Mouse (Mus musculus) intestine, postnatal 0 days (tissue): Measurements from ENCODE around the gene Polr1d. TPM values are rescaled to one million over a fixed set of nuclear protein-coding genes. Genes with fewer than 3 reads are reported as not detected.

ENCODE experiments used
- ATAC-seq: fragments of 200-750 bp; cut with Nextera tagmentation; 2 replicates; pipeline ENCODE4 v1.8.0; 2017; ENCODE audit warnings: mild to moderate bottlenecking, moderate TSS enrichment, moderate library complexity
- H3K27ac ChIP-seq: fragments of 300-500 bp; sonication (generic); 2 replicates; pipeline ENCODE4 v1.5.1; 2014; ENCODE audit warnings: mild to moderate bottlenecking, low read depth, low read length, moderate library complexity
- H3K27me3 ChIP-seq: fragments of 300-500 bp; sonication (generic); replicated peaks from 2 replicates; pipeline ENCODE4 v1.6.1; 2014; ENCODE audit warnings: low read length, mixed read lengths; ENCODE audit not compliant: control insufficient read depth, insufficient read depth
- H3K36me3 ChIP-seq: fragments of 300-500 bp; sonication (generic); 2 replicates; pipeline ENCODE4 v1.6.1; 2014; ENCODE audit warnings: mild to moderate bottlenecking, moderate library complexity; ENCODE audit not compliant: control insufficient read depth, insufficient read depth
- H3K4me1 ChIP-seq: fragments of 300-500 bp; sonication (generic); replicated peaks from 2 replicates; pipeline ENCODE4 v1.6.1; 2014; ENCODE audit warnings: antibody characterized with exemption, low read length, mixed read lengths; ENCODE audit not compliant: control insufficient read depth, insufficient read depth
- H3K4me2 ChIP-seq: fragments of 300-500 bp; sonication (generic); replicated peaks from 2 replicates; pipeline ENCODE4 v1.6.1; 2014; ENCODE audit warnings: low read depth, mild to moderate bottlenecking, moderate library complexity
- H3K4me3 ChIP-seq: fragments of 300-500 bp; sonication (generic); 2 replicates; pipeline ENCODE4 v1.5.1; 2014; ENCODE audit warnings: low read depth, low read length
- H3K9ac ChIP-seq: fragments of 300-500 bp; sonication (generic); 2 replicates; pipeline ENCODE4 v1.6.1; 2014; ENCODE audit warnings: mild to moderate bottlenecking, low read depth, low read length
- H3K9me3 ChIP-seq: fragments of 300-500 bp; sonication (generic); 2 replicates; pipeline ENCODE4 v1.6.1; 2016; ENCODE audit warnings: mixed run types; ENCODE audit not compliant: control insufficient read depth
- CTCF ChIP-seq: sonication (generic); IDR thresholded peaks from 2 replicates; pipeline ENCODE4 v1.5.1; 2016; ENCODE audit warnings: low read depth, mild to moderate bottlenecking, control low read depth, antibody characterized with exemption, moderate library complexity
- WGBS: fragments of 180-500 bp; shearing (Covaris S2); extraction: QIAGEN DNeasy Blood & Tissue Kit; methylation state at CpG from one replicate; pipeline ENCODE4 v1.1.7; 2014; 5-methylcytosine and 5-hydroxymethylcytosine counted together
- polyA plus RNA-seq: library from polyadenylated mRNA; unstranded; fragments of >200 nt; fragmentation: Nextera tagmentation; extraction: Ambion mirVana; gene quantifications from 2 replicates; pipeline ENCODE4 v1.2.1, GENCODE M21; 2015

Polr1d gene
- polyA plus RNA-seq: 116 and 118 TPM in 2 replicates

DNA sequence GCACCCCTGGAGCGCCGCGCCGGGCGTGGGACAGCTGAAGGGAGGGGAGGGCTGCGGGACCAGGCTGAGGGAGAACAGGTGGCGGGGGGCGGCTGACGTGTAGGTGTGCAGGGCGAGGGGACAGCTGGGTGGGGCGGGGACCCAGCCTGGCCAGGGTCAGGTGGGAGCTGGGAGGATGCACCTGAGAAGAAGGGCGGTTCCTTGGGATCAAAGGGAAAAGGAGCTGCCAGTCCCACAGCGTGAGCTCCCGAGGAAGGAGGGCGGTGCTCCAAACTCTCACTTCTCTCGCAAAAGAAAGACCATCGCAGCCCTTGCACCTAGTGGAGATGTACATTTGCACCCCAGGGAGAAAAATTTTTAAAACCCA lies at the start of gene Polr1d:
Polr1d (plus strand) TSS at position 252 of the 367 bp plus-strand sequence.
- H3K9me3 ChIP-seq: no peaks in the 10 kb centered on the region
- under 1% methylated on average over 17 of the region's 17 CpGs for WGBS
- peak within 1 kb of the TSS; percentile 94 for H3K27ac ChIP-seq
- H3K4me3 ChIP-seq: peak within 1 kb of the TSS; percentile 88
- H3K27me3 ChIP-seq: no peaks in the 10 kb centered on the region
- H3K9ac ChIP-seq: peak within 1 kb of the TSS; percentile 85
- H3K4me2 ChIP-seq: peak within 1 kb of the TSS; percentile 90
- H3K36me3 ChIP-seq: 0 out of 2 replicates have a peak, but pooled peaks cover 3% of the 10 kb centered on the region
- TF ChIP-seq CTCF: no peak
- H3K4me1 ChIP-seq: 0 out of 2 replicates have a peak, but pooled peaks cover 9% of the 10 kb centered on the region
- peak; percentile 85 for ATAC-seq

DNA sequence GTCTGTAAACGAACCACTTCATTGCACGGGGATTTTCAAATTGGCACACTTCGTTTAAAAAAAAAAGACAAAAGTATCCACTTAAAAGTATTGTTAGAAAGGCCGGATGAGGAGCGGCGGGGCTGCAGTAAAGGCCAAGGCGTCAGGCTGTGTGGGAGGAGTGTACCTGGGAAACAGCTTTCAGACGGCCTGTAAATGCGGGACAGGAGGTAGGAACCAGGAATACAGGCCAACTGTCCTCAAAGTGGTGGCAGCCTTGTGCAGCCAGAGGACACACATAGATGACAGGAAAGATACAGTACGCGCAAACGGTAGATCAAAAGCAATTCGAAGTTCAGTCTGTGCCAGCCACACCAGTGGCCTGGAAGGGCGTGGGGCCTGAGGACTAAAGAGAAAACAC lies 45.6 kb upstream of the Polr1d start:
- no peaks in the 10 kb centered on the region for H3K27me3 ChIP-seq
- TF ChIP-seq CTCF: no peak
- no peak overlapping the region for H3K4me3 ChIP-seq
- no peak overlapping the region for H3K9ac ChIP-seq
- 78% methylated on average over 14 of the region's 14 CpGs for WGBS
- H3K4me1 ChIP-seq: no peaks in the 10 kb centered on the region
- no peak overlapping the region for H3K4me2 ChIP-seq
- H3K9me3 ChIP-seq: no peaks in the 10 kb centered on the region
- no peak for ATAC-seq
- H3K36me3 ChIP-seq: peaks cover 66% of the 10 kb centered on the region
- peak overlapping the region; percentile 50 for H3K27ac ChIP-seq

DNA sequence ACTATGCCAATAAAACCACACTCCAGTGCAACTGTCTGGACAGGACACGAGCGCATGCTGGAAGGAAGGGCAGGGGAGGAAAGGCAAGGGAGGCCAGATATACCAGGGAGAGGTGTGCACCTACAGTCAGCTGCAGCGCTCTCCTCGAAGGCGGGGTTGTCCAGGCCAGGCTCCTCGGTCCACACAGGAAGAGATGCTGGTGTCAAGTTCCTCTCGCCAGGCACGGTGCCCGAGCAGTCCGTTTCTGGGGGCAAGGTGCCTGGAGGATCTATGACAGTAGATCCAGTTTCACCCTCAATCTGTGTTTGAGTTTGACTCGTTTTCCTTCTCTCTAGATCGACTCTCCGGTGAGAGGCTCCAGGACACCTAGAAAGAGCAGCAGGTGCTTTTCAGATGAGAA lies 43.7 kb upstream of the Polr1d start:
- Histone ChIP-seq H3K9me3 (no peaks in the 10 kb centered on the region), H3K9ac (no peak overlapping the region), H3K4me1 (no peaks in the 10 kb centered on the region), H3K27ac (no peak overlapping the region), H3K36me3 (peaks cover 47% of the 10 kb centered on the region), H3K4me2 (no peak overlapping the region), H3K4me3 (no peak overlapping the region), H3K27me3 (no peaks in the 10 kb centered on the region)
- ATAC-seq: no peak
- TF ChIP-seq CTCF: no peak
- WGBS: 80% methylated on average over 13 of the region's 13 CpGs

DNA sequence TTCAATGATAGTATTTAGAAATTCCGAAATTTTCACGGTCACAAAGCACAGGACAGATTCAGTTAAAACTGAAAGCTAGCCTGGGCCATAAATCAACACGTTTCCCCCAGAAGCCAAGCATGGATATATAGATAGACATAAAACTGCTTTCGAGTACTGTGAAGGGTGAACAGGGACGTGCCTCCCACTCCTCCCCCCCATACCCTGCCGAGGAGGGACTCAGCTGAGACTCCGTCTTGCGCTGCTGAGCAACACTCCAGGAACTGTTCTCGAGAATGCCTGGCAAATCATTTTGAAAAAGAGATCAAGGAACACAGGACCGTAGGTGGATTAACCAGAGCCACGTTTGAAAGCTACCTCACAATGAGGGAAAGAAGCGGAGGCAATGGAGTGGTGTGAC lies 42.6 kb upstream of the Polr1d start:
- H3K36me3 ChIP-seq: peaks cover 39% of the 10 kb centered on the region
- WGBS: 75% methylated on average over 12 of the region's 12 CpGs
- ATAC-seq: no peak
- no peak overlapping the region for H3K4me3 ChIP-seq
- H3K4me2 ChIP-seq: no peak overlapping the region
- H3K4me1 ChIP-seq: no peaks in the 10 kb centered on the region; the same call in 1 of the 2 replicates
- no peaks in the 10 kb centered on the region for H3K9me3 ChIP-seq
- H3K27me3 ChIP-seq: no peaks in the 10 kb centered on the region
- no peak for TF ChIP-seq CTCF
- H3K27ac ChIP-seq: no peak overlapping the region
- H3K9ac ChIP-seq: no peak overlapping the region

DNA sequence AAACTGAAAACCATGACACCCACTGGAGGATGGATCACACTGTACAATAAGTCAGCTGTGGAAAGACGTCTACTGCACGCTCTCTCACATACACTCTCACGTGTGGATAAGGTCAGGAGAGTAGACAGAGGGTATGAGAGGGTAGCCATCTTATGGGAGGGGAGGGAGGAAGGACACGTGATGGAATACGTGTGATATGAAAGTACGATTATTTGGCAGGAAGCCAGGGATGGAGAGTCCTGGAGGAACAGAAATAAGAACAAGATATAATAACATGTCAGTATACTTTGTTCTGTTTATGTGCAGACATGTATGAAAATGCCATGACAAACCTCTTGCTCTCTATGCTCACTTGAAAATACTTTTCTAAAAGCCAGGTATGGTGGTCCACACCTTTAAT lies 41.5 kb upstream of the Polr1d start:
- Histone ChIP-seq H3K36me3 (peaks cover 44% of the 10 kb centered on the region), H3K4me2 (no peak overlapping the region), H3K27ac (no peak overlapping the region), H3K4me3 (no peak overlapping the region), H3K4me1 (no peaks in the 10 kb centered on the region; the same call in 1 of the 2 replicates), H3K9me3 (no peaks in the 10 kb centered on the region), H3K27me3 (no peaks in the 10 kb centered on the region), H3K9ac (no peak overlapping the region)
- WGBS: 68% methylated on average over 6 of the region's 6 CpGs
- TF ChIP-seq CTCF: no peak
- ATAC-seq: no peak

DNA sequence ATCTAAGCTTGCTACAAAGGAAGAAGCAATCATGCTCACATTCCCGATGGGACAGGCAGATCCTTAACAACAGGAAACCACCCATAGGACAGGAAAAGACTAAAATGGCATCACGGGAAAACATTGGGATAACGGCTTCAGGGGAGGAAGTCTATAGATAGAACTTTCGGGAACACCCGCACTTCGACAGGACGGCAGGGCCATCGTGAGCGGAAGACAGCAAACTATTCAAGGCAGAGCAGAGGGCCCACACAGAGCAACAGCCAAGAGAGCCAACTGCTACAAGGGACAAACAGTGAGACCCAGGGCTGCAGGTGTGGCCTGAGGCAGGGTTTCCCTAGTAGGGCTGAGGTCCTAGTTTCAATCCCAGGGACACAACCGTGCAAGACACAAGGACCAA lies 40.8 kb upstream of the Polr1d start:
- H3K4me3 ChIP-seq: no peak overlapping the region
- ATAC-seq: no peak
- H3K27ac ChIP-seq: no peak overlapping the region
- no peak overlapping the region for H3K9ac ChIP-seq
- no peak overlapping the region for H3K4me2 ChIP-seq
- no peaks in the 10 kb centered on the region for H3K9me3 ChIP-seq
- no peaks in the 10 kb centered on the region for H3K27me3 ChIP-seq
- no peak for TF ChIP-seq CTCF
- WGBS: 81% methylated on average over 10 of the region's 10 CpGs
- H3K36me3 ChIP-seq: peaks cover 47% of the 10 kb centered on the region
- no peaks in the 10 kb centered on the region; the same call in 1 of the 2 replicates for H3K4me1 ChIP-seq

DNA sequence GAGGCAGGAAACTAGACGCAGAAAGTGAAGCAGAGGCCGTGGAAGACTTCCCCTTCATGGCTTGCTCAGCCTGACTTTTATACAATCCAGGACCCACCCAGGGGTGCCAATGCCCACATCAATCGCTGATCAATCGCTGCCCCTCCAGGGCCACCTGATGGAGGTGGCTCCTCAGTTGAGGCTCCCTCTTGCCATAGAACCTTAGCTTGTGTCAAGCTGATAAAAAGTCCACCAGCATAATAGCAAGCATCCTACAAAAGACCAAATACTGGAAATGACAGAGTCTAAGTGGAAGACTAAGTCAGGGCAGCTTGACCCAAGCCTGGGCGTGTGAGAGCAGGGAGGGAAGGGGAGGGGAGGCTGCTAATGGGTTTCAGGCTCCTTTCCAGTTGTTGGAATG lies 40.2 kb upstream of the Polr1d start:
- no peak for ATAC-seq
- Histone ChIP-seq H3K27ac (no peak overlapping the region), H3K9ac (no peak overlapping the region), H3K9me3 (no peaks in the 10 kb centered on the region), H3K4me1 (no peaks in the 10 kb centered on the region; the same call in 1 of the 2 replicates), H3K36me3 (peaks cover 47% of the 10 kb centered on the region), H3K4me2 (no peak overlapping the region), H3K4me3 (no peak overlapping the region), H3K27me3 (no peaks in the 10 kb centered on the region)
- no peak for TF ChIP-seq CTCF
- 78% methylated on average over 5 of the region's 5 CpGs for WGBS
